Mouse (Mus musculus) midbrain, embryonic 11.5 days (tissue): ENCODE data around the gene Klhdc8a. TPM values are rescaled to one million over a fixed set of nuclear protein-coding genes. Genes with fewer than 3 reads are reported as not detected.

Source experiments
- ATAC-seq: fragments of 200-750 bp; cut with Nextera tagmentation; 2 replicates; pipeline ENCODE4 v1.8.0; 2017; ENCODE audit warnings: moderate TSS enrichment, moderate library complexity; ENCODE audit not compliant: low FRiP score
- DNase-seq: peaks from one replicate; pipeline ENCODE4 v3.0.0; 2015; ENCODE audit warnings: low spot score; ENCODE audit errors: missing footprints
- H3K27ac ChIP-seq: fragments of 300-500 bp; sonication (generic); 2 replicates; pipeline ENCODE4 v1.5.1; 2014; ENCODE audit warnings: low read depth, low read length
- H3K27me3 ChIP-seq: fragments of 300-500 bp; sonication (generic); 2 replicates; pipeline ENCODE4 v1.6.1; 2014; ENCODE audit warnings: mild to moderate bottlenecking, low read length, moderate library complexity, mixed read lengths; ENCODE audit not compliant: control insufficient read depth, insufficient read depth
- H3K36me3 ChIP-seq: fragments of 300-500 bp; sonication (generic); 2 replicates; pipeline ENCODE4 v1.6.1; 2014; ENCODE audit warnings: mild to moderate bottlenecking, low read length, moderate library complexity, mixed read lengths; ENCODE audit not compliant: control insufficient read depth, insufficient read depth
- H3K4me1 ChIP-seq: fragments of 300-500 bp; sonication (generic); 2 replicates; pipeline ENCODE4 v1.6.1; 2014; ENCODE audit warnings: low read length; ENCODE audit not compliant: control insufficient read depth, insufficient read depth
- H3K4me2 ChIP-seq: fragments of 300-500 bp; sonication (generic); 2 replicates; pipeline ENCODE4 v1.6.1; 2014; ENCODE audit warnings: mild to moderate bottlenecking, moderate library complexity
- H3K4me3 ChIP-seq: fragments of 300-500 bp; sonication (generic); 2 replicates; pipeline ENCODE4 v1.5.1; 2014; ENCODE audit warnings: low read depth, low read length
- H3K9ac ChIP-seq: fragments of 300-500 bp; sonication (generic); 2 replicates; pipeline ENCODE4 v1.6.1; 2014; ENCODE audit warnings: low read length
- H3K9me3 ChIP-seq: fragments of 300-500 bp; sonication (generic); 2 replicates; pipeline ENCODE4 v1.6.1; 2016; ENCODE audit warnings: low read length; ENCODE audit not compliant: control insufficient read depth
- WGBS: fragments of 180-500 bp; shearing (Covaris S2); extraction: QIAGEN DNeasy Blood & Tissue Kit; methylation state at CpG from one replicate; pipeline ENCODE4 v1.1.7; 2014; 5-methylcytosine and 5-hydroxymethylcytosine counted together
- polyA plus RNA-seq: library from polyadenylated mRNA; unstranded; fragments of >200 nt; fragmentation: Nextera tagmentation; extraction: Ambion mirVana; gene quantifications from 2 replicates; pipeline ENCODE4 v1.2.1, GENCODE M21; 2014

Gene Klhdc8a
- polyA plus RNA-seq, 1 experiment from 2014 or later, result 4.5 TPM

DNA sequence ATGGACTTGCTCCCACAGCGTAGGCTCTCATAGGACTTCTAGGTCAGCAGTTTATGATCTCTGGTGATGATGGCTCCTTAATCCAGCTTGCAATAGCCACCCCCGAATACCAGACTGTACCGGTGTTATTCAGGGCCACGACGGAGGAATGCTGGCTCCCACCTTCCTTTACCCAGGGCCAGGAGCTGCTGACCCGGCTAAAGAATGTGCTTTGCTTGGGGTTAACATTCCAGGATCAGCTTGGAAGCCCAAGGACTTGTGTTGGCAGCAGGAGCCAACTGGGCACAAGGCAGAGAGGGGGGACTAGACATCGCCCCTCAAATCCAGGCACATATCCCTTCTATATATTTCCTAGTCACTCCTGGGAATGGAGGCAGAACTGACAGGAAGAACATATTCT, 12.3 kb downstream of the Klhdc8a start:
- DNase-seq (no peak), ATAC-seq (no peak)
- Histone ChIP-seq H3K9ac (no peak overlapping the region), H3K4me1 (peaks cover 7% of the 10 kb centered on the region; the same call in 1 of the 2 replicates), H3K36me3 (no peaks in the 10 kb centered on the region), H3K9me3 (no peaks in the 10 kb centered on the region), H3K27me3 (no peaks in the 10 kb centered on the region), H3K4me2 (no peak overlapping the region), H3K4me3 (no peak overlapping the region), H3K27ac (no peak overlapping the region)
- WGBS, result 70% methylated on average over 7 of the region's 7 CpGs

DNA sequence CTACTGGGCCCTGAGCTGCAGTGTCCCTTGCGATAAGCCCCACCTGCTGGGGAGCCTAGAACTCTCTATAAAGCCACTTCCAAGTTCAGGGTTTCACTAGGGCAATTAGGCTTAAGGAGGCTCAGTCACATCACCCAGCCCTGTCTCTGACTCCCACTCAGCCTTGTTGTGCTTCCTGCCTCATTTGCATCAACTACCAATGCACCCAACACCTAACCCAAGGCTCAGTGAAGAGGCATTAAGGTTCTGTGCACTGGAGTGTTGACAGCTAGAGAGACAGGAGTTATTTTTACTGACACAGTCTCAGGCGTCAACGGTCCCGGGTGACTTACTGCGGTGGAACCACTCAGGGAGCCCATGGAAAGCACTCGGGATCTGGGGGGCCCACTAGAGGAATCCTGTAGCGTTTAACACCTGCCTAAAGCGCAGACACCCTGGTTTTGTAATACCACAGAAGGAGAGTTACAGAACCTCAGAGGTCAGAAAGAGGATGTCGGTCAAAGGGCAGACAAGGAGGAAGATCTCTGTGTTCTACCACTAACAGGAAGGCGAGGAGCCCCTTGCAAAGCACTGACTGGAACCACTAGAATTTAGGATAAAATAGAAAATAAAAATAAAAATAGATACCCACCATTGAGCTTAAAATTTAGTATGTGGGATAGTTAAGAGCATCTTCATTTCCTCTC, 12.9 kb downstream of the Klhdc8a start:
- 78% methylated on average over 10 of the region's 10 CpGs for WGBS
- no peak overlapping the region for H3K27ac ChIP-seq

DNA sequence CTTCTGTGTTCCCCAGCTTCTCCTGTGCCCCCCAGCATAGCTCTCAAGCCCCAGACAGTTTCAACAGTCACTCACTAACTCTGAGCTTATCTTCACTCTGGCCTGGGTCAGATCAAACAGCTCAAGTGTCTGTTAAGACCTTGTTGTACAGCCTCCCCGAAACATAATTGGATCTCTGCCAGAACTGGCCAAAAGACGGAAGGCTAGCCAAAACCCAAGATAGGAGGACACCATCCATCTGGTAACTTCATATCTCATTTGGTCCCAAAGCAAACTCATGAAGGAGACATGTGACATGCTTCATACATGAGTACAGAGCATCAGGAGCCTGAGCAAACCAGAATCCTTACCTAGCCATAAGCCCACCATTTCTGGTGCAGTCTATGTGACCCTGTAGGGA, 13.6 kb downstream of the Klhdc8a start:
- peaks cover 7% of the 10 kb centered on the region; the same call in 1 of the 2 replicates for H3K4me1 ChIP-seq
- no peaks in the 10 kb centered on the region for H3K9me3 ChIP-seq
- H3K4me2 ChIP-seq, result no peak overlapping the region
- H3K36me3 ChIP-seq, result no peaks in the 10 kb centered on the region
- WGBS, result 81% methylated on average over 2 of the region's 2 CpGs
- H3K4me3 ChIP-seq, result no peak overlapping the region
- no peaks in the 10 kb centered on the region for H3K27me3 ChIP-seq
- H3K27ac ChIP-seq, result no peak overlapping the region
- DNase-seq, result no peak
- no peak for ATAC-seq
- no peak overlapping the region for H3K9ac ChIP-seq

More for the DNA sequence above, 12.9 kb downstream of the Klhdc8a start:
- H3K27me3 ChIP-seq, result no peaks in the 10 kb centered on the region
- no peak overlapping the region for H3K4me3 ChIP-seq
- no peak overlapping the region for H3K9ac ChIP-seq
- no peaks in the 10 kb centered on the region for H3K36me3 ChIP-seq
- no peak for ATAC-seq
- peaks cover 7% of the 10 kb centered on the region; the same call in 1 of the 2 replicates for H3K4me1 ChIP-seq
- no peaks in the 10 kb centered on the region for H3K9me3 ChIP-seq
- H3K4me2 ChIP-seq, result no peak overlapping the region
- no peak for DNase-seq

DNA sequence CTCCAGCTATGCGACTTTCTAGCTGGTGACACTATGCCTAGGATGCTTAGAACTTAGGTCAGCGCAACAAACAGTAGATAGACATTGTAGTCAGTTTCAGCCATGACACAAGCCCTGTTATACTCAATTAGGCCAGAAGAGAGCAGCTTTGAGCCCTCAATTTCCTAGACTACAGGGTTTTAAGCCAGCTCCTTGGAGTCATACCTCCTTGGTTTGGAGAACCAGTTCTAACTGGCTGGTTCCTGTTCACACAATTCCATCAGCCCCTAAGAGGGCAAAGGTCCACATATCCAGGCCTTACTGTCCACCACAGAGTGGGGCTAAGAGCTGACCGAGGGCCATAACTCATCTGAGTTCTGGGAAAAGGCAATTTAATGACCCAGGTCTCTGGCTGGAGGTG, 14.3 kb downstream of the Klhdc8a start:
- peak; percentile 97 for DNase-seq
- peaks cover 7% of the 10 kb centered on the region; the same call in 1 of the 2 replicates for H3K4me1 ChIP-seq
- peak; percentile 28; the same call in 1 of the 2 replicates for ATAC-seq
- no peaks in the 10 kb centered on the region for H3K9me3 ChIP-seq
- no peaks in the 10 kb centered on the region for H3K27me3 ChIP-seq
- H3K9ac ChIP-seq, result no peak overlapping the region
- no peak overlapping the region for H3K27ac ChIP-seq
- H3K4me3 ChIP-seq, result no peak overlapping the region
- no peaks in the 10 kb centered on the region for H3K36me3 ChIP-seq
- no peak overlapping the region for H3K4me2 ChIP-seq
- 55% methylated on average over 3 of the region's 3 CpGs for WGBS

DNA sequence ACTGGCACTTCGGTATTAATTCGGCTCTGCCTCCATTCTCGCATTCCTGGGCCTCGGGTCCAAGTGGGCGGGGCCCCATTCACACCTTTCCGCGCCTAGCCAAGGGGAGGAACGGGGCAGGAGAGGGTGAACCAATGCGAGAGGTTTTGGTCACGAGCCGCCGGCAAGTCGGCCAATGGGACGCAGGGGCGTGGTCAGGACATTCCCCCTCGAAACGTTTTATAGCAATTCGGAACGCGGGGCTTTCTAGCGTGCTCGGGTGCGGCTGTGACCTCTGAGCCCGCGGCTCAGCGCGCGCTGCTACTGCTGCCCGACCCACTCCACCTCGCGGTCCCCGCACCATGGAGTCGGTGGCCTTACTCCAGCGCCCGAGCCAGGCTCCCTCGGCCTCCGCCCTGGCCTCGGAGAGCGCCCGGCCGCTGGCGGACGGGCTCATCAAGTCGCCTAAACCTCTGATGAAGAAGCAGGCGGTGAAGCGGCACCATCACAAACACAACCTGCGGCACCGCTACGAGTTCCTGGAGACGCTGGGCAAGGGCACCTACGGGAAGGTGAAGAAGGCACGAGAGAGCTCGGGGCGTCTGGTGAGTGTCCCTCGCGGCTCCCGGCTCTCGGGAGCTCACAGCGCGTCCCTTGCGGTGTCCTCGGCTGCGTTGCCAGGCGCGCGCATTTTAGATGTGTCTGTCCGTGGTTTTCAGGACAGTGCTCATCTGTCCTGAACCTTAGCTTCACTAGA, 17.6 kb downstream of the Klhdc8a start, which contains the start of gene Nuak2:
Nuak2 (plus strand) TSS at position 238 of the 736 bp plus-strand sequence.
- WGBS, result 0% methylated on average over 67 of the region's 67 CpGs
- Histone ChIP-seq H3K36me3 (peaks cover 6% of the 10 kb centered on the region), H3K27ac (peak within 1 kb of the TSS; percentile 98), H3K4me1 (peaks cover 39% of the 10 kb centered on the region), H3K27me3 (no peaks in the 10 kb centered on the region), H3K9ac (peak within 1 kb of the TSS; percentile 94), H3K4me3 (peak within 1 kb of the TSS; percentile 89), H3K9me3 (no peaks in the 10 kb centered on the region), H3K4me2 (peak within 1 kb of the TSS; percentile 77)
- DNase-seq (peak; percentile 98), ATAC-seq (peak; percentile 90)

DNA sequence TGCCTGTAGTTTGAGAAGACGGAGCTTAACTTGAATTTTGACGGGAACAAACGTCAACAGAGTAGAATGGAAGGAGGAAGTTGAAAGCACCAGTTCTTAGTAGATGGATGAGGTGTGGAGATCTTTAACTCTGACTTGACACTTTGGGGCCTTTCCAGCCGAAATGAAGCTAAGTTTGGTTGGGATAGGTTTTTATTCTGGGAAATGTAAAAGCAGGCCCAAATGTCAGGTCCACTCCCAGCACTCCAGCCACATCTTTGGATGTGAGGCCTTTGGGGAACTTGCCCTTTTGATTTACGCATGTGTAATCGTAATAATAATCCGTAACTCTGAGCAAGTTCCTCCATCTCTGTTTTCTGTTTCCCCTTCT, 18.2 kb downstream of the Klhdc8a start:
- Histone ChIP-seq H3K36me3 (peaks cover 6% of the 10 kb centered on the region), H3K4me2 (peak overlapping the region; percentile 77), H3K27me3 (no peaks in the 10 kb centered on the region), H3K9me3 (no peaks in the 10 kb centered on the region), H3K4me3 (peak overlapping the region; percentile 89), H3K4me1 (peaks cover 44% of the 10 kb centered on the region), H3K27ac (peak overlapping the region; percentile 98), H3K9ac (peak overlapping the region; percentile 94)
- WGBS, result 12% methylated on average over 7 of the region's 7 CpGs
- no peak for ATAC-seq
- DNase-seq, result no peak

DNA sequence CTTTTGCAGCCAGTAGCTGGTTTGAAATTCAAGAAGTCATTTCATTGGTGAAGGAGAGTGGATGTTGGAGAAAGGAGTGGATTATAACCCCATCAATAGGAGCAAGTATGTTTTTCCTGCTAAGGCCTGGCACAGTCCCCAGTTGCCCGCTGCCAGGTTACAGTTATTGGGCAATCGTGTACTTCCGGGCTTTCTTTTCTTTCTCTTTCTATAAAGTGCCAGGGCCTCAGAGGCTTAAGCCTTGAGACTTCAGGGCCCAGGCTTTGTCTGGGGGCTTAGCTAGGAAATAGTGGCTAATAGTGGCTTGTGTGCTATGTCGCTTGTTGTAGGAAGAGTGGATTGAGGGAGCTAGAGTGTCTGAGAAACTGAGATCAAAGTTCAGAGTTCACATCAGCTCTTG, 19.0 kb downstream of the Klhdc8a start:
- no peaks in the 10 kb centered on the region for H3K27me3 ChIP-seq
- H3K4me2 ChIP-seq, result peak overlapping the region; percentile 77
- H3K36me3 ChIP-seq, result peaks cover 6% of the 10 kb centered on the region
- H3K4me3 ChIP-seq, result peak overlapping the region; percentile 89
- no peaks in the 10 kb centered on the region for H3K9me3 ChIP-seq
- WGBS, result 10% methylated on average over 4 of the region's 4 CpGs
- H3K4me1 ChIP-seq, result peaks cover 50% of the 10 kb centered on the region
- peak; percentile 91 for DNase-seq
- peak overlapping the region; percentile 94 for H3K9ac ChIP-seq
- H3K27ac ChIP-seq, result peak overlapping the region; percentile 98
- no peak for ATAC-seq

DNA sequence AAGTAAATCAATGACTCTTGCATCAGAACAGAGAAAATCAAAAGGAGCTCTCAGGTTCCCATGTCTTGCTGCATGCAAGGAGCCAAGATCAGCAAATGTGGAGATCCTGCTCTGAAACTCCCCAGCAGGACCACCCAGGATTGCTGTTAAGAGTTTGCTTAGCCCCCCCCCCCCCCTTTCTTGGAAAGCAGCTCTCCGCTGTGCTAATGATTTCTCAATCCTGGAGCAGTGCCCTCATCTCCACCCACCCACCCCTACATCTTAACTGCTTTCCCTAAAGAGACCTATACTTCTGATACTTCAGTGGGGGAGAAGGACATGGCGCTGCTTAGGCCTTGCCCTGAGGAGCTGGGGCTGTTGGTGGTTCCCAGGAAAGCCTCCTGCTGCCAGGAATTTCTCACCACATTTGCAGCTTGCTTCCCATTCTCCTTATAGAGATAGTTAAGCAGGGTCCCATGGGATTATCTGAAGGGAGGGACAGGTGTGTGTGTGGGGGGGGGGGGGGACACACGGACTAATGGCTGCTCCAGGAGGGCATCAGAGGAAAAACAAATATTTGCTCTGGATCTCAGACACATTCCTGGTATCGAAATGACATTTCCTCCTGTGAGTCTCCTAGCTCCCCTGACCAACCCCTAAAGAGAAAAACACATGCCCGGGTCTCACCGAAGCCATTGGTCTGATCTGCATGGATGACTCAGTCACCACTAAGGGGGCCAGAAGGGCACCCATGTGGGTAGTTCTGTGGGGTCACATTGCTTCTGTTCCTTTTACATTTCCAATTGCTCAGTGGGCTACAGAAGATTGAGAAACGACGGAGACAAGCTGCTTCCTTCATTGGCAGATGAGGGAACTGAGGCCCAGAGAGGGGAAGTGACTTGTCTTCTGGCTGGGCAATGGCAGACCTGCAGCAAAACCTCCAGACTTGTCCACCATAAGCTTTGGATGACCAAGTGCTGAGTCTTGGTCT, 19.8 kb downstream of the Klhdc8a start:
- Histone ChIP-seq H3K4me3 (peak overlapping the region; percentile 89), H3K9ac (peak overlapping the region; percentile 94), H3K9me3 (no peaks in the 10 kb centered on the region), H3K4me2 (peak overlapping the region; percentile 77), H3K4me1 (peaks cover 52% of the 10 kb centered on the region), H3K27me3 (no peaks in the 10 kb centered on the region), H3K27ac (peak overlapping the region; percentile 98), H3K36me3 (peaks cover 6% of the 10 kb centered on the region)
- DNase-seq, result peak; percentile 91
- 15% methylated on average over 7 of the region's 8 CpGs for WGBS
- no peak for ATAC-seq
